Mouse (Mus musculus) hindbrain, postnatal 0 days (tissue): ENCODE data around the gene Tnnt2. TPM values are rescaled to one million over a fixed set of nuclear protein-coding genes. Genes with fewer than 3 reads are reported as not detected.

Experiments used
- ATAC-seq: fragments of 200-750 bp; cut with Nextera tagmentation; 2 replicates; pipeline ENCODE4 v1.8.0; 2017; ENCODE audit warnings: mild to moderate bottlenecking, moderate TSS enrichment, moderate library complexity
- DNase-seq: peaks from one replicate; pipeline ENCODE4 v3.0.0-alpha.2; 2015; ENCODE audit warnings: low spot score
- H3K27ac ChIP-seq: fragments of 300-500 bp; sonication (generic); 2 replicates; pipeline ENCODE4 v1.5.1; 2014; ENCODE audit warnings: mild to moderate bottlenecking
- H3K27me3 ChIP-seq: fragments of 300-500 bp; sonication (generic); 2 replicates; pipeline ENCODE4 v1.6.1; 2014; ENCODE audit warnings: low read length, mixed read lengths; ENCODE audit not compliant: insufficient read depth
- H3K36me3 ChIP-seq: fragments of 300-500 bp; sonication (generic); 2 replicates; pipeline ENCODE4 v1.6.1; 2014; ENCODE audit warnings: low read length, mixed read lengths; ENCODE audit not compliant: insufficient read depth
- H3K4me1 ChIP-seq: fragments of 300-500 bp; sonication (generic); 2 replicates; pipeline ENCODE4 v1.6.1; 2014; ENCODE audit warnings: antibody characterized with exemption, low read length, mixed read lengths; ENCODE audit not compliant: insufficient read depth
- H3K4me2 ChIP-seq: fragments of 300-500 bp; sonication (generic); 2 replicates; pipeline ENCODE4 v1.6.1; 2014; ENCODE audit warnings: low read depth, mild to moderate bottlenecking, low read length, moderate library complexity, mixed read lengths
- H3K4me3 ChIP-seq: fragments of 300-500 bp; sonication (generic); 2 replicates; pipeline ENCODE4 v1.5.1; 2014; ENCODE audit warnings: low read length
- H3K9ac ChIP-seq: fragments of 300-500 bp; sonication (generic); replicated peaks from 2 replicates; pipeline ENCODE4 v1.6.1; 2014; ENCODE audit warnings: mild to moderate bottlenecking, low read length, moderate library complexity, mixed read lengths
- H3K9me3 ChIP-seq: fragments of 300-500 bp; sonication (generic); 2 replicates; pipeline ENCODE4 v1.6.1; 2016; ENCODE audit warnings: low read length, mixed read lengths
- CTCF ChIP-seq: IDR thresholded peaks from 2 replicates; pipeline ENCODE4 v1.5.1; 2016; ENCODE audit warnings: antibody characterized with exemption, control low read depth, low read depth
- WGBS: fragments of 180-500 bp; shearing (Covaris S2); extraction: QIAGEN DNeasy Blood & Tissue Kit; methylation state at CpG from one replicate; pipeline ENCODE4 v1.1.7; 2014; 5-methylcytosine and 5-hydroxymethylcytosine counted together
- polyA plus RNA-seq: library from polyadenylated mRNA; unstranded; fragments of >200 nt; fragmentation: Nextera tagmentation; extraction: Ambion mirVana; gene quantifications from 2 replicates; pipeline ENCODE4 v1.2.1, GENCODE M21; 2015
- total RNA-seq: library from RNA; depleted of rRNA; stranded (reverse); fragments of >200 nt; gene quantifications from 2 replicates; pipeline ENCODE4 v1.2.3, GENCODE M21; 2014

Gene Tnnt2
- total and polyA plus RNA-seq, 2 experiments from 2014 or later: 0.47 to 1.8 TPM

DNA sequence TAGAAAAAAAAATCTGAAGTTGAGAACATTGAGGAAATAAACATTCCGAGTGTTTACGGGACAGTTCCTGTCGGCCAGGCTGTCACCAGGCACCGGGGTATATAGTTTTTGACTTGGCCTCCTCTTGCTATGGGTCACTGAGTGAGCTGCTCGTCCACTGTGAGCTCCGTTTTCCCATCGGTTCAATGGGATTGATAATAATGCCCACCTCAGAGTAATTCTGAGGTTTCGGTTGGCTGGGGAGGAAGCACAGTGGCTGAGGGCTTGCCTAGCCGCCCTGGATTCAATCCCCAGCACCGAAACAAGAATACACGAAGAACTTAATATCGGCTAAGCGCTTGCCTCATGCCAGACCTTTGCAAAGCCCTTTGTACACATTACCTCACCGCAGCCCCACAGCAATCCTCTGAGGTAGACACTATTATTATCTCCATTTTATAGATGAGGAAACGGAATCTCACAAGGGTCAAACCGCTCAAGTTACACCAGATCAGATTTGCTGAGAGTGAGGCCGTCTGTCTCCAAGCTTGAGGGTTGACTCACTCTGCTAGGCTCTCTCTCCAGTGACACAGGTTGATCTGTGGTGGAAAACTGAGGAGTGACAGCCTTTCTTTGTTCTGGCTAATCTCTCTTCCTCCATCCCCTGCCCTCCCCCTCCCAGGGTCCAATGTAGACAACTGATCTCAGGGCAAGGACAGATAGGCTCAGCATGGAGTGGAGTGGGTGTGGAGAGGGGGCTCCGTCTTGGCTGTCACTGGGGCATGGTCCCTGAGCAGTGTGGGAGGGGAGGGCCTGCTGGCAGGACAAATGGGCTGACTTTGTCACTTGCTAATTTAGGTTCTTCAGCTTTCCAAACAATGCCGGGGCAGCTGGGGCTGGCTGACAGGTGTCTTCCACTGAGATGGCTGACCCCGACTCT, 41.7 kb upstream of the Tnnt2 start:
- ATAC-seq (no peak), DNase-seq (no peak)
- H3K4me1 ChIP-seq: peaks cover 5% of the 10 kb centered on the region; the same call in 1 of the 2 replicates
- no peaks in the 10 kb centered on the region for H3K36me3 ChIP-seq
- peak overlapping the region; percentile 45 for H3K4me2 ChIP-seq
- H3K27ac ChIP-seq: no peak overlapping the region
- no peak overlapping the region for H3K4me3 ChIP-seq
- 44% methylated on average over 20 of the region's 20 CpGs for WGBS
- H3K9me3 ChIP-seq: no peaks in the 10 kb centered on the region
- H3K27me3 ChIP-seq: no peaks in the 10 kb centered on the region
- H3K9ac ChIP-seq: peak overlapping the region; percentile 30; the same call in 1 of the 2 replicates
- no peak for TF ChIP-seq CTCF

DNA sequence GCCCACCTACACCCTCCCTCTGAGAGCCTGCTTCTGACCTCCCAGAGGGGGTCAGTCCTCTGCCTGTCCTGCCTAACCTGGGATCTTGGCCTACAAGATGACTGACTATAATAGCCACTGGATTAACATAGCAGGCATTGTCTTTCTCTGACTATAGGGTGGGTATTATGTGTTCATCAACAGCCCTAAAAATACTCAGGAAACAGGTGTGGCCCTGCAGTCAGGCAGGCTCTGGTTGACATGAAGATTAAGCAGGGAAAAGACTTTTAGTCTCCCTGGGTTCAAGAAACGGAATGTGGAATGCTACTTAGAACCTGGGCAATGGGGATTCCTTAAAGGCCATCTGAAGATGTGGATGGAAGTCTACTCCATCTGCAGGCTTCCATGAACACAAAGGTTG, 37.7 kb upstream of the Tnnt2 start:
- H3K9me3 ChIP-seq: no peaks in the 10 kb centered on the region
- WGBS: 94% methylated on average over 1 of the region's 1 CpGs
- H3K4me3 ChIP-seq: no peak overlapping the region
- no peak overlapping the region for H3K9ac ChIP-seq
- ATAC-seq (no peak), DNase-seq (no peak)
- peaks cover 13% of the 10 kb centered on the region for H3K4me1 ChIP-seq
- H3K36me3 ChIP-seq: no peaks in the 10 kb centered on the region
- H3K27ac ChIP-seq: no peak overlapping the region
- H3K27me3 ChIP-seq: no peaks in the 10 kb centered on the region
- H3K4me2 ChIP-seq: no peak overlapping the region
- no peak for TF ChIP-seq CTCF

DNA sequence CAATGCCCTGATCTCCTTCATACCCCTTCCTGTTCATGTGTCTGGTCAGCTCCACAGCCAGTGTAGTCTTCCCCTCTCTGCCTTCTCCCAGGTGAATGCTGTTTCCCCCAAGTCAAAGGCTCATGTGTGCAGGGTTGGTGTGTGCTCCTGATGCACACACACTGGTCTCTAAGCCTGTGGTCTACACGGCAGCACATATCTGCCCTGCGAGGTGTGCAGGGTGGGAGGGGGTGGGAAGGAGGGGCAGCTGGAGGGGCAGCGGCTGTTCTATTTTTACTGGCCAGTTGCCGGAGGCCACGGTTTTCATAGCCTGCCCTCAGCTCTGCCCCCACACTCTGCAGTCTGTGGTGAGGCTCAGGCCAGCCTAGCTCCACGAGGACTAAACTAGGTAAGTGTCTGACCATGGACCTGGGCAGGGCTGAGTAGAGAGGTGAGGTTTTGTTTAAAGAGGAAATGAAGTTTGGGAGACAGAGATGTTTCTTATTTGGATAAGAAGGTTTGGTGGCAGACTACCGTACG, 37.0 kb upstream of the Tnnt2 start:
- Histone ChIP-seq H3K4me2 (no peak overlapping the region), H3K4me3 (no peak overlapping the region), H3K9ac (no peak overlapping the region), H3K27me3 (no peaks in the 10 kb centered on the region), H3K27ac (no peak overlapping the region), H3K4me1 (peaks cover 9% of the 10 kb centered on the region), H3K9me3 (no peaks in the 10 kb centered on the region), H3K36me3 (no peaks in the 10 kb centered on the region)
- no peak for TF ChIP-seq CTCF
- WGBS: 78% methylated on average over 8 of the region's 8 CpGs
- DNase-seq (no peak), ATAC-seq (no peak)

DNA sequence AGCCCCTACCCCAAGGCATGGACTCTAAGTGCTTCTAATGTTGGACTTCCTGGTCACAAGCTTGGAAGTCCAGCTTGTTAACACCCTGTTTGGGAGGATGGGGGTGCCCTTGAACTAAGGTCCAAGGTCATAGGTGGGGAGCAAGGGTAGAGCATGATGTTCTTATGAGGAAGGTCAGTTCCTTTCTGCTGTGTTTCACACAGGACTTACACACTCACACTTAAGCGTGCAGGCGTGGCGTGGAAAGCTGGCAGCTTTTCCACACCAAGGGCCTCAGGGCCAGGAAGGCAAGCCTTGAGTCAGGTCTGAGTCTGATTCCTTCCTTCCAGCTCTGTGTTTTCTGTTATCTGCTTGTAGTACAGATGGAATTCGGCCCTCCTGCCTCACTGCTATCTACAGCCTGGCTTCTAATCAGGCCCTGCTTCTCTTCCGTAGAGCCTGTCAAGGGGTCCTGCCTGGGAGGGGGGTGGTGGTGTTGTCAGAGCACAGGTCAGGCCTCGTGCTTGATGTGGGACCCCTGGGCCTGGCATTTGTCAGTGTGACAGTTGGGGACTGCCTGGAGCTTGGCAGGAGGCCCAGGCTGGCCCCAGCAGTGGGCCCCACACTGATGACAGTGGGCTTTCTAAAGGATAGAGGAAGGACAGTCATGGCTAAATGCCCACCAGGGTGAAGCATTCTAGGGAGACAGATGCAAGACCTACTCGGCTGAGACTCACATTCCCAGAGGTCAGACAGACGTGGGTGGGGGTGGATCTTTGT, 35.8 kb upstream of the Tnnt2 start:
- Histone ChIP-seq H3K9ac (0 out of 2 replicates have a peak overlapping the region, but pooled peaks have one; percentile 10), H3K4me3 (no peak overlapping the region), H3K27ac (no peak overlapping the region), H3K4me1 (peaks cover 9% of the 10 kb centered on the region), H3K27me3 (no peaks in the 10 kb centered on the region), H3K4me2 (no peak overlapping the region), H3K36me3 (no peaks in the 10 kb centered on the region), H3K9me3 (no peaks in the 10 kb centered on the region)
- 36% methylated on average over 8 of the region's 8 CpGs for WGBS
- no peak for TF ChIP-seq CTCF
- ATAC-seq: peak; percentile 53
- peak; percentile 43 for DNase-seq

DNA sequence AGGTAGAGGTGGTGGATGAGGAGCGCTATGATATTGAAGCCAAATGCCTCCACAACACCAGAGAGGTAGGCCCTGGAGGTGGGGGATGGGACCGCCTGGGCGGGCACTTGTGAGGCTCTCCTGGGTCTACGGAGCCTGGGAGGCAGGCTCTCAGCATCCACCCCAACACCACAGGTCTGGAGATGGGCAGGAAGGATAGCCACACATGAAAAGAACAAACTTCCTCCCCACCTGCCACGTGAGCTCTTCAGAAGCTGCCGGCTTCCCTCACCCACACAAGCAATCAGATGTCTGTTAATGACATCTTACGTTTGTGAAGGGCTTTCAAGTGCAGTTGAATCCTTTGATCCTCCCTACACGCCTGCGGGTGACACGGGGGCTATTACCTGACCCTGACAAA, 28.6 kb upstream of the Tnnt2 start:
- no peak for TF ChIP-seq CTCF

DNA sequence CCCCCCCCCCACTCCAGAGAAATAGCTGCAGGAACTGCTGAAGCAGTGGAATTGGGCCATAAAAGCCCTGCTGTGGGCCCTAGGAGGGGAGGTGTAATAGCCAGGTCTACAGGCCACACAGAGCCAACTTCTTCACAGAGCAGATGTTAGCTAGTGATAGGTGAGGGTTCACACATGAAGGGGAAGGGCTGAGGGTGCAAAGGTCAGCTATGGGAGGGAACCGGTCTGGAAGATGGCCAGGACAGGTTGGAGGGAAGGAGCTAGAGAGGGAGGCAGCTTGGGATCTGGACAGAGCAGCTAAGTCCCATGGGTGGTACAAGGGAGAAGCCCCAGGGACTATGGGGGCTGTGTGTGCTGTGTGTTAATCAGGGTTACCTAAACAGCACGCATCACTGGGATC, 26.0 kb upstream of the Tnnt2 start:
- ATAC-seq: no peak
- H3K4me3 ChIP-seq: no peak overlapping the region
- no peak for TF ChIP-seq CTCF
- 0 out of 2 replicates have a peak, but pooled peaks cover 10% of the 10 kb centered on the region for H3K4me1 ChIP-seq
- H3K36me3 ChIP-seq: no peaks in the 10 kb centered on the region
- 81% methylated on average over 2 of the region's 2 CpGs for WGBS
- no peaks in the 10 kb centered on the region for H3K27me3 ChIP-seq
- no peaks in the 10 kb centered on the region for H3K9me3 ChIP-seq
- no peak for DNase-seq
- no peak overlapping the region for H3K4me2 ChIP-seq
- H3K9ac ChIP-seq: no peak overlapping the region
- H3K27ac ChIP-seq: no peak overlapping the region

More for the DNA sequence above, 28.6 kb upstream of the Tnnt2 start:
- no peak overlapping the region for H3K4me3 ChIP-seq
- no peaks in the 10 kb centered on the region for H3K4me1 ChIP-seq
- H3K9ac ChIP-seq: no peak overlapping the region
- no peak overlapping the region for H3K4me2 ChIP-seq
- no peak for ATAC-seq
- no peak for DNase-seq
- H3K27me3 ChIP-seq: no peaks in the 10 kb centered on the region
- WGBS: 71% methylated on average over 10 of the region's 10 CpGs
- no peaks in the 10 kb centered on the region for H3K36me3 ChIP-seq
- H3K9me3 ChIP-seq: no peaks in the 10 kb centered on the region
- H3K27ac ChIP-seq: no peak overlapping the region
